Mouse (Mus musculus) left cerebral cortex, adult 9 months (tissue): Measurements from ENCODE around the gene Sh3d21.

Experiments
- DNase-seq, 2 experiments: peaks; one replicate each; pipeline ENCODE4 v3.0.0; 2022; ENCODE audit warnings: low spot score in 2 of 2

Gene Sh3d21

GRCm38 (mm10) chr4:126146974-126147532 lies 16.2 kb downstream of the Sh3d21 start:
- DNase-seq, result no peak

- DNase-seq, result no peak
Measured at GRCm38 (mm10) chr4:126145396-126145795, 17.9 kb downstream of the Sh3d21 start.

- no peak for DNase-seq
Measured at GRCm38 (mm10) chr4:126141021-126141420, 22.3 kb downstream of the Sh3d21 start.

- no peak for DNase-seq
Measured at GRCm38 (mm10) chr4:126137773-126138172, 25.5 kb downstream of the Sh3d21 start.

GRCm38 (mm10) chr4:126134639-126135038 lies 28.7 kb downstream of the Sh3d21 start:
- peak in 1 of 2 experiments; percentile 33 for DNase-seq

- DNase-seq, result no peak
Measured at GRCm38 (mm10) chr4:126134236-126134635, 29.1 kb downstream of the Sh3d21 start.

GRCm38 (mm10) chr4:126132636-126133264 lies 30.5 kb downstream of the Sh3d21 start:
- DNase-seq, result no peak

GRCm38 (mm10) chr4:126131290-126132121 lies 31.8 kb downstream of the Sh3d21 start:
- peak in 1 of 2 experiments; percentile 67 for DNase-seq

- DNase-seq, result no peak
Measured at GRCm38 (mm10) chr4:126130502-126130901, 32.8 kb downstream of the Sh3d21 start.

- peak in 1 of 2 experiments; percentile 62 for DNase-seq
Measured at GRCm38 (mm10) chr4:126123309-126124040, 39.8 kb downstream of the Sh3d21 start.

- no peak for DNase-seq
Measured at GRCm38 (mm10) chr4:126120506-126120905, 42.8 kb downstream of the Sh3d21 start.

- DNase-seq, result no peak
Measured at GRCm38 (mm10) chr4:126120052-126120451, 43.2 kb downstream of the Sh3d21 start.

GRCm38 (mm10) chr4:126119051-126119450 lies 44.2 kb downstream of the Sh3d21 start:
- no peak for DNase-seq

GRCm38 (mm10) chr4:126118651-126119050 lies 44.6 kb downstream of the Sh3d21 start:
- peak; percentile 81 to 87 for DNase-seq

GRCm38 (mm10) chr4:126117116-126117515 lies 46.2 kb downstream of the Sh3d21 start:
- DNase-seq, result no peak

GRCm38 (mm10) chr4:126115871-126116521 lies 47.3 kb downstream of the Sh3d21 start:
- no peak for DNase-seq

GRCm38 (mm10) chr4:126115411-126115810 lies 47.9 kb downstream of the Sh3d21 start:
- no peak for DNase-seq

- peak in 1 of 2 experiments; percentile 27 for DNase-seq
Measured at GRCm38 (mm10) chr4:126113943-126114342, 49.3 kb downstream of the Sh3d21 start.

- no peak for DNase-seq
Measured at GRCm38 (mm10) chr4:126113243-126113642, 50.0 kb downstream of the Sh3d21 start.

- no peak for DNase-seq
Measured at GRCm38 (mm10) chr4:126111153-126111549, 52.1 kb downstream of the Sh3d21 start.

GRCm38 (mm10) chr4:126110374-126111152 lies 52.7 kb downstream of the Sh3d21 start:
- DNase-seq, result peak; percentile 59 to 88
